Mouse (Mus musculus): Measurements from ENCODE around the gene Cobl. TPM values are rescaled to one million over a fixed set of nuclear protein-coding genes. Genes with fewer than 3 reads are reported as not detected.

The Cobl gene
- polyA plus RNA-seq, 1 experiment = 0.01 TPM

- Histone ChIP-seq H3K27me3 (ENCODE audit: control insufficient read depth) (no peaks in the 10 kb centered on the region), H3K36me3 (ENCODE audit: control insufficient read depth) (no peaks in the 10 kb centered on the region), H3K4me3 (replicated peaks) (no peak overlapping the region), H3K9me3 (ENCODE audit: control insufficient read depth, low read length) (no peaks in the 10 kb centered on the region), H3K4me1 (ENCODE audit: control insufficient read depth) (no peaks in the 10 kb centered on the region)
- no peak for TF ChIP-seq TAL1 (IDR thresholded peaks at IDR 0.05; ENCODE audit: low read length)
- TF ChIP-seq GATA1 (IDR thresholded peaks at IDR 0.05; ENCODE audit: low read length) = no peak
Observed at GRCm38 (mm10) chr11:12434597-12434996, 30.2 kb downstream of the Cobl start.

- Histone ChIP-seq H3K4me3 (replicated peaks) (no peak overlapping the region), H3K36me3 (ENCODE audit: control insufficient read depth) (no peaks in the 10 kb centered on the region), H3K9me3 (ENCODE audit: control insufficient read depth, low read length) (no peaks in the 10 kb centered on the region), H3K27me3 (ENCODE audit: control insufficient read depth) (no peaks in the 10 kb centered on the region), H3K4me1 (ENCODE audit: control insufficient read depth) (no peaks in the 10 kb centered on the region)
- no peak for TF ChIP-seq GATA1 (IDR thresholded peaks at IDR 0.05; ENCODE audit: low read length)
- no peak for TF ChIP-seq TAL1 (IDR thresholded peaks at IDR 0.05; ENCODE audit: low read length)
Observed at GRCm38 (mm10) chr11:12431911-12432310, 32.8 kb downstream of the Cobl start.

GRCm38 (mm10) chr11:12430231-12431041 lies 34.3 kb downstream of the Cobl start:
- no peaks in the 10 kb centered on the region for H3K9me3 ChIP-seq (ENCODE audit: control insufficient read depth, low read length)
- no peak overlapping the region for H3K4me3 ChIP-seq (replicated peaks)
- no peaks in the 10 kb centered on the region for H3K4me1 ChIP-seq (ENCODE audit: control insufficient read depth)
- no peaks in the 10 kb centered on the region for H3K36me3 ChIP-seq (ENCODE audit: control insufficient read depth)
- TF ChIP-seq TAL1 (IDR thresholded peaks at IDR 0.05; ENCODE audit: low read length) (no peak), GATA1 (IDR thresholded peaks at IDR 0.05; ENCODE audit: low read length) (no peak)
- no peaks in the 10 kb centered on the region for H3K27me3 ChIP-seq (ENCODE audit: control insufficient read depth)

GRCm38 (mm10) chr11:12426746-12427145 lies 38.0 kb downstream of the Cobl start:
- Histone ChIP-seq H3K27me3 (ENCODE audit: control insufficient read depth) (no peaks in the 10 kb centered on the region), H3K4me3 (replicated peaks) (no peak overlapping the region), H3K9me3 (ENCODE audit: control insufficient read depth, low read length) (no peaks in the 10 kb centered on the region), H3K36me3 (ENCODE audit: control insufficient read depth) (no peaks in the 10 kb centered on the region), H3K4me1 (ENCODE audit: control insufficient read depth) (no peaks in the 10 kb centered on the region)
- TF ChIP-seq GATA1 (IDR thresholded peaks at IDR 0.05; ENCODE audit: low read length) = no peak
- TF ChIP-seq TAL1 (IDR thresholded peaks at IDR 0.05; ENCODE audit: low read length) = no peak

DNA sequence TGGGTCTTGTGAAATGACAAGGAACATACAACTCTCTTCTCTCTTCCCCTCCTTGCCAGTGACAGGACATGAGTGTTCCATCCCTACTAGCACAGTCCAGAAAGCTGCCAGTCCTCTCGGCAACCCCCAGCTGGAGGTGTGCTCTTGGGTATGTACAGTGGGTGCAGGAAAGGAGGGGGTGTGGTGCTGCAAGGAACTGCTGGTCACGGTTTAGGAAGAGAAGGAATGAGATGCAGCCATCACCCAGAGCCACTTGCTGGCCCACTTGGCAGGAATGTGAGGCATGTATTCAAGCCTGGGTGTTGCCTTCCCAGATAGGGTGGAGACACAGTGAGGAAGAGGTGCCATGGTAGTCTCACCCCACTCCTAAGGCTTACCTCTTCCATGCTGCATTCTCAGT lies 40.6 kb downstream of the Cobl start:
- H3K36me3 ChIP-seq (ENCODE audit: control insufficient read depth) = no peaks in the 10 kb centered on the region
- no peaks in the 10 kb centered on the region for H3K9me3 ChIP-seq (ENCODE audit: control insufficient read depth, low read length)
- TF ChIP-seq TAL1 (IDR thresholded peaks at IDR 0.05; ENCODE audit: low read length) (no peak), GATA1 (IDR thresholded peaks at IDR 0.05; ENCODE audit: low read length) (no peak)
- H3K4me1 ChIP-seq (ENCODE audit: control insufficient read depth) = no peaks in the 10 kb centered on the region
- H3K4me3 ChIP-seq (replicated peaks) = no peak overlapping the region
- H3K27me3 ChIP-seq (ENCODE audit: control insufficient read depth) = no peaks in the 10 kb centered on the region

GRCm38 (mm10) chr11:12421183-12421582 lies 43.6 kb downstream of the Cobl start:
- Histone ChIP-seq H3K36me3 (ENCODE audit: control insufficient read depth) (no peaks in the 10 kb centered on the region), H3K4me3 (replicated peaks) (no peak overlapping the region), H3K9me3 (ENCODE audit: control insufficient read depth, low read length) (no peaks in the 10 kb centered on the region), H3K4me1 (ENCODE audit: control insufficient read depth) (no peaks in the 10 kb centered on the region), H3K27me3 (ENCODE audit: control insufficient read depth) (no peaks in the 10 kb centered on the region)
- TF ChIP-seq GATA1 (IDR thresholded peaks at IDR 0.05; ENCODE audit: low read length) (no peak), TAL1 (IDR thresholded peaks at IDR 0.05; ENCODE audit: low read length) (no peak)

DNA sequence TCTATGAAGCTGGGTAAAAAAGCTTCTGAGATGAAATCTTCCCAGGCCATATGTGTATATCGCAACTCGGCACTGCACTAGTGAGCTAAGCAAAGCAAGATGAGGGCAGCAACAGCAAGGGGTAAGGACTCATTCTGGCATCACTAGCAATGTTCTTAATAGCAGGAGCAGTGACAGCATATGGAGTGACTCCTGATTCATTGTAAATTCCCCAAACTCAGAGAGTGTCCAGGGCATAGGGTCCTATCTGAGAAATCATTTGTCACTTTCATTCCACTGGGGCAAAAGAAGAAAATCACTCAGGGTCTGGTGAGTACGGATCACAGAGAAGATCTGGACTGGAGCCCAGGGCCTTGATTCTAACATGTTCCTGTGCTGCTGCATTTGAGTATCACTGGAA lies 44.6 kb downstream of the Cobl start:
- no peaks in the 10 kb centered on the region for H3K27me3 ChIP-seq (ENCODE audit: control insufficient read depth)
- TF ChIP-seq GATA1 (IDR thresholded peaks at IDR 0.05; ENCODE audit: low read length) (no peak), TAL1 (IDR thresholded peaks at IDR 0.05; ENCODE audit: low read length) (no peak)
- no peaks in the 10 kb centered on the region for H3K4me1 ChIP-seq (ENCODE audit: control insufficient read depth)
- no peaks in the 10 kb centered on the region for H3K36me3 ChIP-seq (ENCODE audit: control insufficient read depth)
- H3K4me3 ChIP-seq (replicated peaks) = no peak overlapping the region
- no peaks in the 10 kb centered on the region for H3K9me3 ChIP-seq (ENCODE audit: control insufficient read depth, low read length)

GRCm38 (mm10) chr11:12416899-12417298 lies 47.9 kb downstream of the Cobl start:
- no peaks in the 10 kb centered on the region for H3K4me1 ChIP-seq (ENCODE audit: control insufficient read depth)
- no peaks in the 10 kb centered on the region for H3K36me3 ChIP-seq (ENCODE audit: control insufficient read depth)
- H3K27me3 ChIP-seq (ENCODE audit: control insufficient read depth) = no peaks in the 10 kb centered on the region
- TF ChIP-seq TAL1 (IDR thresholded peaks at IDR 0.05; ENCODE audit: low read length) (no peak), GATA1 (IDR thresholded peaks at IDR 0.05; ENCODE audit: low read length) (no peak)
- H3K4me3 ChIP-seq (replicated peaks) = no peak overlapping the region
- no peaks in the 10 kb centered on the region for H3K9me3 ChIP-seq (ENCODE audit: control insufficient read depth, low read length)

- Histone ChIP-seq H3K36me3 (ENCODE audit: control insufficient read depth) (no peaks in the 10 kb centered on the region), H3K4me3 (replicated peaks) (no peak overlapping the region), H3K9me3 (ENCODE audit: control insufficient read depth, low read length) (no peaks in the 10 kb centered on the region), H3K4me1 (ENCODE audit: control insufficient read depth) (no peaks in the 10 kb centered on the region), H3K27me3 (ENCODE audit: control insufficient read depth) (no peaks in the 10 kb centered on the region)
- no peak for TF ChIP-seq TAL1 (IDR thresholded peaks at IDR 0.05; ENCODE audit: low read length)
- TF ChIP-seq GATA1 (IDR thresholded peaks at IDR 0.05; ENCODE audit: low read length) = no peak
Observed at GRCm38 (mm10) chr11:12415329-12415728, 49.4 kb downstream of the Cobl start.
